8 mouse cellular contexts compared by ENCODE assay signal in the genomic region with DNA sequence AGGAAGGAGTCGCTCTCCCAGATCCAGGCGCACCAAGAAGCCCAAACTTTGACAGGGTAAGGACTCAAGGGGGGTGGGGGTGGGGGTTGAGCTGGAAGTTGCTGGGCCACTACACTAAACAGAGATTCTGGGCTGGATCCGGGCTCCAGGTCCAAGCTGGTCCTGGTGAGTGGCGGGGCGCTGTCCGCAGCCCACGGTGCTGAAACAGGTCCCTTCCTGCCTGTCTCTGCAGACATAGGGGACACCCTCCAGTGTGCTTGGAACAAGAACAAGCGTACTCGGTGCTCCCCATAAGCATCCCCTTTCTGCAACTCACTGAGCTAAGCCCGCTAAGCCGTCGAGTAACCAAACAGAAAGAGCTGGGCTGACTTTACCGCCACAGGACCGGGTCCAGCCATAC. TPM values are rescaled to one million over a fixed set of nuclear protein-coding genes. Genes with fewer than 3 reads are reported as not detected.
DNase-seq lines count a peak whose midpoint lies in the region; ATAC-seq and TF ChIP-seq lines count a peak whose summit lies in the region.

No protein-coding gene starts in this region.

- H3K27ac ChIP-seq in forebrain, embryonic 12.5 days, result no peak overlapping the region
- H3K27ac ChIP-seq in forebrain, embryonic 16.5 days (ENCODE audit: low read length), result no peak overlapping the region
- no peak overlapping the region for H3K27ac ChIP-seq in hindbrain, postnatal 0 days

- 3% methylated on average over 14 of the region's 14 CpGs for WGBS in forebrain, embryonic 12.5 days
- WGBS in forebrain, embryonic 16.5 days, result 4% methylated on average over 14 of the region's 14 CpGs
- 9% methylated on average over 14 of the region's 14 CpGs for WGBS in hindbrain, postnatal 0 days

- H3K4me1 ChIP-seq in forebrain, embryonic 12.5 days, result peaks cover 28% of the 10 kb centered on the region
- H3K4me1 ChIP-seq in forebrain, embryonic 16.5 days (replicated peaks; ENCODE audit: control insufficient read depth, insufficient read depth, low read length), result peaks cover 18% of the 10 kb centered on the region
- peaks cover 7% of the 10 kb centered on the region for H3K4me1 ChIP-seq in hindbrain, postnatal 0 days (ENCODE audit: insufficient read depth, low read length)

- 0 out of 2 replicates have a peak, but pooled peaks cover 5% of the 10 kb centered on the region for H3K27me3 ChIP-seq in forebrain, embryonic 12.5 days
- 0 out of 2 replicates have a peak, but pooled peaks cover 2% of the 10 kb centered on the region for H3K27me3 ChIP-seq in forebrain, embryonic 16.5 days (replicated peaks; ENCODE audit: control insufficient read depth, insufficient read depth, low read length)
- H3K27me3 ChIP-seq in hindbrain, postnatal 0 days (ENCODE audit: insufficient read depth, low read length), result no peaks in the 10 kb centered on the region

- H3K4me3 ChIP-seq in forebrain, embryonic 12.5 days (replicated peaks), result no peak overlapping the region
- H3K4me3 ChIP-seq in forebrain, embryonic 16.5 days (replicated peaks; ENCODE audit: low read length), result no peak overlapping the region
- no peak overlapping the region for H3K4me3 ChIP-seq in hindbrain, postnatal 0 days (ENCODE audit: low read length)

- DNase-seq in B cell, adult 2 months, result peak; percentile 40 to 44
- DNase-seq in embryo, embryonic 11 days, result peak; percentile 73
- peak; percentile 56 for DNase-seq in hindbrain, postnatal 0 days (ENCODE audit: low spot score)
- DNase-seq in lung, postnatal 10 days, result peak; percentile 77
- DNase-seq in testis, postnatal 10 days (ENCODE audit: low spot score), result peak; percentile 85
- DNase-seq in layer of hippocampus, adult 18-20 months (ENCODE audit: low spot score in 2 of 2), result no peak

- ATAC-seq in forebrain, embryonic 12.5 days (ENCODE audit: low FRiP score), result no peak
- ATAC-seq in forebrain, embryonic 16.5 days, result no peak
- no peak for ATAC-seq in hindbrain, postnatal 0 days

- peak overlapping the region; percentile 13; the same call in 1 of the 2 replicates for H3K4me2 ChIP-seq in forebrain, embryonic 12.5 days
- H3K4me2 ChIP-seq in forebrain, embryonic 16.5 days (ENCODE audit: low read length), result no peak overlapping the region; the same call in 1 of the 2 replicates
- no peak overlapping the region for H3K4me2 ChIP-seq in hindbrain, postnatal 0 days (ENCODE audit: low read depth, low read length)

- H3K36me3 ChIP-seq in forebrain, embryonic 12.5 days (replicated peaks), result no peaks in the 10 kb centered on the region
- no peaks in the 10 kb centered on the region for H3K36me3 ChIP-seq in forebrain, embryonic 16.5 days (ENCODE audit: control insufficient read depth, insufficient read depth)
- no peaks in the 10 kb centered on the region for H3K36me3 ChIP-seq in hindbrain, postnatal 0 days (ENCODE audit: insufficient read depth, low read length)

- no peak for TF ChIP-seq CTCF in hindbrain, postnatal 0 days (IDR thresholded peaks at IDR 0.05; ENCODE audit: low read depth)

- no peak overlapping the region for H3K9ac ChIP-seq in forebrain, embryonic 12.5 days
- no peak overlapping the region for H3K9ac ChIP-seq in forebrain, embryonic 16.5 days (replicated peaks; ENCODE audit: low read depth, low read length)
- H3K9ac ChIP-seq in hindbrain, postnatal 0 days (replicated peaks; ENCODE audit: low read length), result no peak overlapping the region

- H3K9me3 ChIP-seq in forebrain, embryonic 12.5 days, result no peaks in the 10 kb centered on the region
- H3K9me3 ChIP-seq in forebrain, embryonic 16.5 days (ENCODE audit: control insufficient read depth, low read length), result no peaks in the 10 kb centered on the region
- H3K9me3 ChIP-seq in hindbrain, postnatal 0 days (ENCODE audit: low read length), result no peaks in the 10 kb centered on the region

RNA-seq across cellular contexts. Expression of a gene that starts 4.2 kb away (rescaled TPM):
- 0.09 TPM in 1 of 2 replicates, not detected in the other for polyA plus RNA-seq in forebrain, embryonic 12.5 days (2016; fragmentation: Nextera tagmentation; extraction: Ambion mirVana)
- polyA plus RNA-seq in forebrain, embryonic 16.5 days (2015; fragmentation: Nextera tagmentation; extraction: Ambion mirVana), result 0.06 and 0.23 TPM in 2 replicates
- 3.0 TPM in 1 of 2 replicates, not detected in the other for total RNA-seq in hindbrain, postnatal 0 days (2014; rRNA removed)
- 0.10 and 0.13 TPM in 2 replicates for polyA plus RNA-seq in hindbrain, postnatal 0 days (2015; fragmentation: Nextera tagmentation; extraction: Ambion mirVana)
- 1 to 10 TPM in 1 of 2 experiments, under 1 TPM in 1; 0.38 to 1.5 TPM for total RNA-seq in layer of hippocampus, adult 18-20 months (2021)

Comparison
In these comparisons a context has a peak if more than half of its experiments do, and no peak if none do; other contexts are left out.
1. DNase-seq: peak in B cell, adult 2 months (2 of 2), embryo, embryonic 11 days (single experiment), hindbrain, postnatal 0 days (single experiment), lung, postnatal 10 days (single experiment) and testis, postnatal 10 days (single experiment); none in layer of hippocampus, adult 18-20 months (0 of 2).